Mouse (Mus musculus): ENCODE measurements at regions not wholly inside any gene's neighbourhood (a gene's known extent, or its start where the extent isn't known, plus 50 kb on each side); places are given as distances from the start of the nearest gene placed in this dataset.

DNA sequence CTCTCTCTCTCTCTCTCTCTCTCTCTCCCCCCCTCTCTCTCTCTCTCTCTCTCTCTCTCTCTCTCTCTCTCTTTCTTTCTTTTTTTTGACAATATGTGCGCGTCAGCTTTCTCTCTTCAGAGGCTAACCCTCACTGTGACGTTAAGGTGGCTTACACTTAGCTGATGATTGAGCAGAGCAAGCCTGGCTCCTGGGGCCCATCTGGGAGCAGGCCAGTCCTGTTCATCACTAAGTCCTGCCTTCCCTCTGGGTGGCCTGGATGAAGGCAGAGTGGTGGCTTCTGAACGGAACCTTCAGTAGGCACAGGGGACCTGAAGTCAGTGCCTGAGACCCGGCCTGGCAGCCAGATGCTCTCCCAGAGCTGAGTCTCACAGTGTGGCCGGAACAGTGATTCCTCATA lies 65.5 kb downstream of the Gm5426 start:
- Histone ChIP-seq H3K4me1 (ENCODE audit: control insufficient read depth in 1 of 2, insufficient read depth in 2 of 2, low read length in 2 of 2) (peaks cover 4 to 28% of the 10 kb centered on the region in 2 experiments), H3K36me3 (ENCODE audit: control insufficient read depth in 1 of 2, insufficient read depth in 2 of 2, low read length in 2 of 2) (peaks cover 0 to 33% of the 10 kb centered on the region in 2 experiments; a peak in 2 of 4 replicates), H3K79me2 (ENCODE audit: control insufficient read depth, insufficient read depth, low read length, poor library complexity) (no peaks in the 10 kb centered on the region), H3K9me3 (replicated peaks; ENCODE audit: insufficient read depth, low read length) (no peaks in the 10 kb centered on the region), H3K9ac (ENCODE audit: control insufficient read depth, low read depth, low read length, poor library complexity, severe bottlenecking) (peak overlapping the region; percentile 27; the same call in 1 of the 2 replicates), H3K27ac (ENCODE audit: control insufficient read depth, low read depth, low read length) (peak overlapping the region; percentile 93), H3K27me3 (ENCODE audit: control insufficient read depth in 1 of 2, insufficient read depth in 2 of 2, low read length in 2 of 2) (no peaks in the 10 kb centered on the region), H3K4me3 (ENCODE audit: control insufficient read depth in 1 of 2, insufficient read depth in 1 of 2, low read depth in 2 of 2, low read length in 2 of 2) (no peak overlapping the region; a peak in 1 of 4 replicates)
- DNase-seq (ENCODE audit: low read depth, low spot score): peak; percentile 34
- TF ChIP-seq JUND (IDR thresholded peaks at IDR 0.05; ENCODE audit: low read depth, low read length): peak; percentile 10; the same call in 1 of the 2 replicates
- no peak for TF ChIP-seq MAX (IDR thresholded peaks at IDR 0.05; ENCODE audit: low read length)

- Histone ChIP-seq H3K9ac (ENCODE audit: control insufficient read depth, low read depth, low read length, poor library complexity, severe bottlenecking) (no peak overlapping the region), H3K36me3 (ENCODE audit: control insufficient read depth in 1 of 2, insufficient read depth in 2 of 2, low read length in 2 of 2) (peaks cover 0 to 33% of the 10 kb centered on the region in 2 experiments; a peak in 2 of 4 replicates), H3K27me3 (ENCODE audit: control insufficient read depth in 1 of 2, insufficient read depth in 2 of 2, low read length in 2 of 2) (no peaks in the 10 kb centered on the region)
Measured at GRCm38 (mm10) chr10:96202871-96203270, 66.5 kb downstream of the Gm5426 start.

DNA sequence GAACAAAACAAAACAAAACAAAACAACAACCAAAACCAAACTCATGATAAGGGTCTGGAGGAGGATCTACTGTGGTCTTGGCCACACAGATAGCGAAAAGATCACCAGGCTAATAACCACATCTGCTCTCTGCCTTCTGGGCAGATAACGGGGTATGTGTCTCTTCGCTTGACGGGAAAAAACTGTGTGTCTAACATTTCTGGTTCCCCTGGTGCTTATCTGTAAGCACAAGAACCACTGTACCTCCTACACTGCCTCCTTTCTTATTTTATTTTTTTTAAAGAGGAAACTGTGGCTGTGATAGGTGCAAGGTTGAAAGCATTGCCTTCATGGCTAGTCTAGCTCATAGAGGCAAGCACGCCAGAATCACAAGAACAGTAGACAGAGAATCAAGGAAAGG lies 67.8 kb downstream of the Gm5426 start:
- no peaks in the 10 kb centered on the region for H3K27me3 ChIP-seq (ENCODE audit: control insufficient read depth in 1 of 2, insufficient read depth in 2 of 2, low read length in 2 of 2)
- peaks cover 0 to 33% of the 10 kb centered on the region in 2 experiments; a peak in 2 of 4 replicates for H3K36me3 ChIP-seq (ENCODE audit: control insufficient read depth in 1 of 2, insufficient read depth in 2 of 2, low read length in 2 of 2)
- DNase-seq (ENCODE audit: low read depth, low spot score): peak; percentile 94
- H3K4me1 ChIP-seq (ENCODE audit: control insufficient read depth in 1 of 2, insufficient read depth in 2 of 2, low read length in 2 of 2): peaks cover 4 to 28% of the 10 kb centered on the region in 2 experiments
- H3K9me3 ChIP-seq (replicated peaks; ENCODE audit: insufficient read depth, low read length): no peaks in the 10 kb centered on the region
- H3K9ac ChIP-seq (ENCODE audit: control insufficient read depth, low read depth, low read length, poor library complexity, severe bottlenecking): no peak overlapping the region
- H3K27ac ChIP-seq (ENCODE audit: control insufficient read depth, low read depth, low read length): peak overlapping the region; percentile 64
- H3K4me3 ChIP-seq (ENCODE audit: control insufficient read depth in 1 of 2, insufficient read depth in 1 of 2, low read depth in 2 of 2, low read length in 2 of 2): no peak overlapping the region
- H3K79me2 ChIP-seq (ENCODE audit: control insufficient read depth, insufficient read depth, low read length, poor library complexity): no peaks in the 10 kb centered on the region
- TF ChIP-seq CHD1 (IDR thresholded peaks at IDR 0.05; ENCODE audit: low read depth, low read length): no peak
- TF ChIP-seq SMC3 (IDR thresholded peaks at IDR 0.05; ENCODE audit: low read depth, low read length): no peak
- TF ChIP-seq ZMIZ1 (IDR thresholded peaks at IDR 0.05; ENCODE audit: low read depth, low read length): no peak
- TF ChIP-seq NELFE (IDR thresholded peaks at IDR 0.05; ENCODE audit: low read depth, low read length): no peak
- no peak for TF ChIP-seq UBTF (IDR thresholded peaks at IDR 0.05; ENCODE audit: borderline replicate concordance, insufficient read depth, low read depth, low read length)
- TF ChIP-seq GABPA (IDR thresholded peaks at IDR 0.05; ENCODE audit: low read depth, low read length): no peak
- peak; percentile 46; the same call in 1 of the 2 replicates for TF ChIP-seq TBP (IDR thresholded peaks at IDR 0.05; ENCODE audit: low read depth, low read length)
- no peak for TF ChIP-seq MAX (IDR thresholded peaks at IDR 0.05; ENCODE audit: low read length)
- no peak for TF ChIP-seq ELF1 (IDR thresholded peaks at IDR 0.05; ENCODE audit: low read depth, low read length)
- TF ChIP-seq GATA1 (IDR thresholded peaks at IDR 0.05; ENCODE audit: low read depth, low read length): peak; percentile 100
- TF ChIP-seq EP300 (IDR thresholded peaks at IDR 0.05; ENCODE audit: low read depth in 1 of 2, low read length in 2 of 2): peak; percentile 97 to 98
- no peak for TF ChIP-seq MEF2A (IDR thresholded peaks at IDR 0.05; ENCODE audit: extremely low read depth, insufficient replicate concordance, low read depth, low read length, poor library complexity, severe bottlenecking)
- TF ChIP-seq POLR2AphosphoS5 (IDR thresholded peaks at IDR 0.05; ENCODE audit: borderline replicate concordance, low read depth, low read length): no peak
- TF ChIP-seq ZC3H11A (IDR thresholded peaks at IDR 0.05; ENCODE audit: low read depth, low read length): no peak
- peak; percentile 97 for TF ChIP-seq ZNF384 (IDR thresholded peaks at IDR 0.05; ENCODE audit: low read depth, low read length)
- peak; percentile 55; the same call in 1 of the 2 replicates for TF ChIP-seq MYB (IDR thresholded peaks at IDR 0.05; ENCODE audit: low read depth, low read length)
- TF ChIP-seq HCFC1 (IDR thresholded peaks at IDR 0.05; ENCODE audit: low read depth, low read length): no peak
- TF ChIP-seq MYC (IDR thresholded peaks at IDR 0.05; ENCODE audit: low read depth, low read length): peak; percentile 47; the same call in 1 of the 2 replicates
- TF ChIP-seq NRF1 (IDR thresholded peaks at IDR 0.05; ENCODE audit: insufficient read depth, low read depth, low read length, poor library complexity, severe bottlenecking): no peak
- peak; percentile 94 for TF ChIP-seq ETS1 (IDR thresholded peaks at IDR 0.05; ENCODE audit: low read depth, low read length)
- no peak for TF ChIP-seq JUND (IDR thresholded peaks at IDR 0.05; ENCODE audit: low read depth, low read length)
- TF ChIP-seq USF2 (IDR thresholded peaks at IDR 0.05; ENCODE audit: borderline replicate concordance in 1 of 2, insufficient read depth in 1 of 2, low read depth in 1 of 2, low read length in 2 of 2): no peak

More at GRCm38 (mm10) chr10:96202871-96203270, 66.5 kb downstream of the Gm5426 start:
- Histone ChIP-seq H3K4me3 (ENCODE audit: control insufficient read depth in 1 of 2, insufficient read depth in 1 of 2, low read depth in 2 of 2, low read length in 2 of 2) (no peak overlapping the region), H3K9me3 (replicated peaks; ENCODE audit: insufficient read depth, low read length) (no peaks in the 10 kb centered on the region), H3K4me1 (ENCODE audit: control insufficient read depth in 1 of 2, insufficient read depth in 2 of 2, low read length in 2 of 2) (peaks cover 4 to 28% of the 10 kb centered on the region in 2 experiments), H3K27ac (ENCODE audit: control insufficient read depth, low read depth, low read length) (no peak overlapping the region), H3K79me2 (ENCODE audit: control insufficient read depth, insufficient read depth, low read length, poor library complexity) (no peaks in the 10 kb centered on the region)
- TF ChIP-seq ZNF384 (IDR thresholded peaks at IDR 0.05; ENCODE audit: low read depth, low read length) (no peak), ZC3H11A (IDR thresholded peaks at IDR 0.05; ENCODE audit: low read depth, low read length) (no peak), POLR2A (IDR thresholded peaks at IDR 0.05; ENCODE audit: control insufficient read depth in 1 of 2, insufficient read depth in 1 of 2, low read depth in 1 of 2, low read length in 2 of 2, poor library complexity in 1 of 2) (no peak), MYC (IDR thresholded peaks at IDR 0.05; ENCODE audit: low read depth, low read length) (no peak), MYB (IDR thresholded peaks at IDR 0.05; ENCODE audit: low read depth, low read length) (no peak), SMC3 (IDR thresholded peaks at IDR 0.05; ENCODE audit: low read depth, low read length) (no peak)
- no peak for DNase-seq (ENCODE audit: low read depth, low spot score)
